Mouse (Mus musculus): Measurements from ENCODE around the gene Ccdc78. TPM values are rescaled to one million over a fixed set of nuclear protein-coding genes. Genes with fewer than 3 reads are reported as not detected.

Ccdc78 gene
- total RNA-seq, 2 experiments from 2014 or later = 0.36 to 0.40 TPM

DNA sequence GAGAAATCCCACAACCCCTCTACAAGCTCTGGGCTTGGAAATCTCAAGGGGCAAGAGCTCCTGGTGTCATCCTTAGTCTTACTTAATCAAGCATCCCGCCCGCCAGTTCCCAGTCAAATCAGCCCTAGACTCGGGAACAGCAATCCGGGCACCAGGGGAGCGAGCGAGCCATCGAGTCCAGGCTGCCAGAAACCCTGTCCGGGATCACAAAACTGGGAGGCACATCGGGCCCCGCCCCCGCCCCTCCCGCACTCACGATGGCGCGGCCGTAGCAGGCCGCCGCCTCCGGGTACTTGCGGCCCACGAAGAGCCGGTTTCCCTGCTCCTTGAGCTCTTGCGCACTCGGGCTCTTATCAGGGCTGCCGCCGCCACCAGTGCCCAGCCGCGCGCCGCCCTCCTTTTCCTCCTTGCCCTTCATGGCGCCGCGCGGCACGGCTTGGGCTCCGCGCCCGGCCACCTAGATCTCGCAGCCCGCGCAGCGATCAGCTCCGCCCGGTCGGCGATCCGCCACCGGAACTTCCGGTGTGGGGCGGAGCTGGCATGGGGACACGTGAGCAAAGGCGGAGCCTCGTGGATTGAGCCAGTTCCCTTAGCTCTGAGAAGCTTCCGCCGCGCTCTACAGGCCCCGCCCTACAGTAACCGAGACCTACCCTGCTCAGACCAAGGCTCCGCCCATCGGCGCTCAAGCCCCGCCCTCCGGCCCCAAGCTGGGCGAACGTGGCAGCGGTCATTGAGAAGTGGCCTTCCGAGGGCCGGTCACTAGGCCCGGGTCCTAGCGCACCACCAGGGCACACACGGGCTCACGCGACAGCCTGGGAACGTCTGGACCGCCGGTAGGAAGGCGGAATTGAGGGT, 46.3 kb downstream of the Ccdc78 start:
- DNase-seq (ENCODE audit: low spot score in 2 of 2) = peak; percentile 96 to 99

DNA sequence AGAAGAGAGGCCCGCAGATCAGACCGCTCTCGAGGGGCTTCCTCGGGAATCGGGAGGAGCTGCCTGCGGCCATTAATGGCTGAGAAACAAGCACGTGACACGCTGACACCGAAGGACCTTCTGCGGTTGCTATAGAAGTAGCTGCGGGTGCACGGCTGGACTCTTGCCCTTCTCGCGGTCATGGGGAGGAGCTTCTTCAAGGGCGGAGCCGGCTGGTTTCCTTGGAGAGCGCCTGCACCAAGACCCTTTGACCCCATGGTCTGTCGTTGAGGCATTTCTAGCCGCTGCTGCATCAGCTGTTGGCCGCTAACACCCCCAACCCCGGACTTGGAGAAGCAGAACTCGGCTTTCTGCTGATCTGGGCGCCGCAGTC, 46.9 kb downstream of the Ccdc78 start, which contains the start of gene Stub1:
TSS of gene Stub1 (minus strand) at position 114 of the 373 bp plus-strand sequence.
- DNase-seq (ENCODE audit: low spot score in 2 of 2) = peak; percentile 79 to 87

DNA sequence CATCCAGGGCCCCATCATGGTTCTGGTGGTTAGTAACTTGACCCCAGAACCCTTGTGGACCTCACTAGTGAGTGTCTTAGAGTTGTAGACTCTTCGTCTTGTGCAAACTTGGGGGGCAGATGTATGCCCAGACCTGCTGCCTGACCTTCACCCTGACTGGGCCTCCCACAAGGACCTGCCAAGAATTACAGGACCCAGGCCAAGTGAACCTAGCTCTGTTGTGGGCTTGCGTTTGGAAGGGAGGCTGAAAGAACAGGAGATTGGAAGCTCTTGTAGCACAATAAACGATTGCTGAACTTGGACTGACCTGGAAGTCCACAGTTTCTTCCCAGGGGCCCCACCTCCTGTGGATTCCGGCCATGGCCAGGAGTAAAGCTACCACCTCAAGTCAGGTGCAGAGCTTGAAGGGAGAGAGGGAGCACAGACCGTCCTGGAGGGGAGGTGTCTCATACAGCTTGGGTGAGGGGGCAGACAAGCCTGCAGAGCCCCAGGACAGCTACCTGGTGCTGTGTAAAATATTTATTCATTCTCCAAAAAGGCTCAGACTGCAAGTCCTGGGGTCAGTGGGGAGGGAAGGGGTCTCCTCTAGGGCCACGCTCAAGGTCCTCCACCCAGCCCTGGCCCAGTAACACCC, 47.7 kb downstream of the Ccdc78 start:
- no peak for DNase-seq (ENCODE audit: low spot score in 2 of 2)

DNA sequence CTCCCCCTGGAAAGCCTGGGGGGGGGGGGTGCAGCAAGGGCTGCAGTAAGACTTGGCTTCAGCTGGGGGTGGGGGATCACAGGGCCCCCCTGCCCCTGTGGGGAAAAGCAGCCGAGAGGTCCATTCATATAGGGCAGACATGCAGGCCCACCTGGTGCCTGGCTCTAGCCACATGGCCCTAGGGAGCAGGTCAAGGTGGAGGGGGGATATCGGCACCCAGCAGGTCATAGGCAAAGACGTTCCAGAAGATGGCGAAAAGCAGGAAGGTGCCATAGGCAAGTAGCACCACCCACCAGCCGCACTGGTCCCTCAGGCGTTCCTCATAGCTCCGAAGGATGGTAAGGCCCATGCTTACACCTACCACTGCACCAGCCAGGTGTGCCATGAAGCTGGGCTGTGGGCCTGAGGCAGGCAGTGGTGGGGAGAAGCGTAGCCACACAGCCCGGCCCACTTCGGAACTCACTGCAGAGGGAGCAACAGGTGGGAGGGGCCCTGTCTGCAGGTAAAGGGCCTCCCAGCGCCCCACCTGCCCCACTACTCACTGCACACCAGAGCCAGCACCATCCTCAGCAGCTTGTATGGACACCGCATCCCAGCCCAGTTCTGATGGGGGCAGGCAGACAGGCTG, 48.3 kb downstream of the Ccdc78 start:
- DNase-seq (ENCODE audit: low spot score in 2 of 2) = no peak

DNA sequence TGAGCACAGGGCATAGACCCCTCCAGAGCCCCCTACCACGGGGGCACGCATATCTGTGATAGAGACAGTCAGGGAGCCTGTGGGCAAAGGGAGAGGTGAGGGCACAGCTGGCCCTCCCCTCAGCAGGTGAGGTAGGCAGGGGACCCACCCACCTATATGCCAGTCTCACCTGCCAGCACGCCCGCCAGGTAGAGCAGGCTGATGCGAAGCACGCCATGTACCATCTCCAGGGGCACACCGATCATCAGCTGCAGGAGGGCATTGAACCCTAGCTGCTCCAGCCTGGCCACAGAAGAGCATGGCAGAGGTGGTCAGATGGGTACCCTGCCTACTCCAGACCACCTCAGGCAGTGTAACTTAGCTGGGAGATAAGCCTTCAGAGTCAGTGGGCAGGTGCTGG, 48.9 kb downstream of the Ccdc78 start:
- no peak for DNase-seq (ENCODE audit: low spot score in 2 of 2)

DNA sequence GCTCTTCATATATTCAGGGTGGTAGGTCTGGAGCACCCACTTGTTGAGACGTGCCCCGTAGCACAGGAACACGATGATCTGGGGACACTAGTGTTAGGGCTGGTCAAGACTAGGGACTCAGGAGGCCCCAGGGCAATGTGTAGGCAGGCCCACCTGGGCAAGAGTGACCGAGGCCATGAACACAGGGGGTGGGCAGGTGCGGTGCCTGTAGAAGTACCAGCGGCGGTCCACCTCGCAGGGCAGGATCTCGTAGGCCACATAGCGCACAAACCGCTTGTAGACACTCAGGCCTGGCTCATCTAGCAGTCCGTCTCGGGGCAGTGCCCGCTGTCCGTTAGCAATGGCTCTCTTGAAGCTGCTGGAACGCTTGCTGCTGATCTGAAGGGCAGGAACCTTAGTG, 49.4 kb downstream of the Ccdc78 start:
- DNase-seq (ENCODE audit: low spot score in 2 of 2) = no peak

DNA sequence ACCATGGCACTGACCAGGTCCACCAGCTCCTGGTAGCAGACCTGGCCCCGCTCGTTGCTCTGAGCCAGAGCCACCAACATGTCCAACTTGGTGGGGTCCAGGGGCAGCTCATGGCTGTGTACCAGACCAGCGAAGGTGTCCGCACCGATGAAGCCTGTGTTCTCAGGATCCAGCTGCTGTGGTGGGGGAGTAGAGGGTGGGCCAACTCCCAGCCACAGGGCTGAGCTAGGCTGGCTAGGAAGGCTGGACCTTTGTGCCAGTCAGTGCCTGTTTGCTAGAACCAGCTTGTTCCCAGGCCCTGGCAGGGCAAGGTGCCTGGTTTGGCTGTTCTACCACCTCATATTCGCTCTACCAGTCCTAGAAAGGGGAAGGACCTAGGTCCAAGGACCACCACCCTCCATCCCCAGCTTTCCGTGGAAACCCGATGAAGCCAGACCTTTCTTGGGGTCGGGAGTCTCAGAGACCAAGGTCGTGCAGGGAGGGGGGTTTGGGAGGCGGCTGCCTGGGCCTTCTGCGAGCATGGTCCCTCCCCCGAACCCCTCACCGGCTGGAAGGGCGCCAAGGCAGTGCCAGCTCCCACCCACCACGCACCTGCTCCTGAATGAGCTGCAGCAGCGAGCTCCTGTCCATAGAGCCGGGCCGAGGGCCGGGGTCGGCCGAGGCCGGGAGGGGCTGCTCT, 50.2 kb downstream of the Ccdc78 start:
- peak in 1 of 2 experiments; percentile 50 for DNase-seq (ENCODE audit: low spot score in 2 of 2)

DNA sequence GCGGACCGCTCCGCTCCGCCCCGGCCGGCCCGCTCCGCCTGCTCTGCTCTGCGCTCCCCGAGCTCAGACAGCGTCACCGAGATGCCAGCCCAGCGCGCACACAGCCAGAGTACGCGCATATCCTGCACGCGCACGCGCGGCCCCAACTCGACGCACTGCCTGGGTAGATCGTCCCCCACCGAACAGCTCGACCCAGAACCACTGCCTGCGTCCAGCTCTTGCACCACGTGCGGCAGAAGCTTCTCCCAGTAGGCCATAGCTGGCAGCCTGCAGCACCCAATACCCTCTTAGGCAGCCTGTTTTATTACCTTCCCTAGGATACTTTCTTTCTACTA, 50.7 kb downstream of the Ccdc78 start, which contains the start of gene Rhbdl1:
TSS of gene Rhbdl1 (minus strand) at position 220 of the 335 bp plus-strand sequence.
- peak; percentile 84 to 90 for DNase-seq (ENCODE audit: low spot score in 2 of 2)

DNA sequence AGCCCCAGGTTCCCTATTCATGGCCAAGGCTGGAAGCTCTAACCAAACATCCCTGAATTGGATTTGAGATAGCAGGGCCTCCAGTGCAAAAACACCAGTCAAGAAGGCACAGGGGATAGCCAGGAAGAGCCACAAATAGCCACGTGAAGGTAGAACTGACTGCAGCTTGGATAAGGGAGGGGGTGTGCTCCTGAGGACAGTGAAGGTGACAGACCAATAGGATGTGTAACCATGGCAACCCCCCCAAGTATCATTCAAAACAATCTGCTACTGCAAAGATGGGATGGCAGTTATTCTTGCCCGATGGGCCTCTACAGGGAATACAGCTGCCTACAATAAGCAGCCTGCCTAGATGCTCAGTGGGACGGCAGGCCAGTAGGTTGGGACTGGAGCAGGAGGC, 51.2 kb downstream of the Ccdc78 start:
- DNase-seq (ENCODE audit: low spot score in 2 of 2) = peak in 1 of 2 experiments; percentile 51

DNA sequence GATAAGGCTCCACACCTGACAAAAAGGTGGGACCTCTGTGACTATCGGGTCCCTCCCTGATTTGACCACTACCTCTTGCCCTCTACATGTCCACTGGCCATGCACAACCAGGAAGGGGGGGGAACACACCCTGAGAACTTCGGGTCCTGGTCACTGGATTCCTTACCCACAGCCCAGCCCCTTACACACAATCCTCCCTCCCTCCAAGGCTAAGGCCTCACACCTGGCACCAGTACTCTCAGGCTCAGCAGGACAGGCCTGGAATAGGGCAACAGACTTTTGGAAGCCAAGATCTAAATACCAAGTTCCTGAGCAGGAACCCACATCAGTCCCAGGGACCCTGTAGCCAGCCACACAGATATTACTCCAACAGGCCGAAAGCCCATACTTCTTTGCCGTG, 52.5 kb downstream of the Ccdc78 start:
- DNase-seq (ENCODE audit: low spot score in 2 of 2) = no peak

DNA sequence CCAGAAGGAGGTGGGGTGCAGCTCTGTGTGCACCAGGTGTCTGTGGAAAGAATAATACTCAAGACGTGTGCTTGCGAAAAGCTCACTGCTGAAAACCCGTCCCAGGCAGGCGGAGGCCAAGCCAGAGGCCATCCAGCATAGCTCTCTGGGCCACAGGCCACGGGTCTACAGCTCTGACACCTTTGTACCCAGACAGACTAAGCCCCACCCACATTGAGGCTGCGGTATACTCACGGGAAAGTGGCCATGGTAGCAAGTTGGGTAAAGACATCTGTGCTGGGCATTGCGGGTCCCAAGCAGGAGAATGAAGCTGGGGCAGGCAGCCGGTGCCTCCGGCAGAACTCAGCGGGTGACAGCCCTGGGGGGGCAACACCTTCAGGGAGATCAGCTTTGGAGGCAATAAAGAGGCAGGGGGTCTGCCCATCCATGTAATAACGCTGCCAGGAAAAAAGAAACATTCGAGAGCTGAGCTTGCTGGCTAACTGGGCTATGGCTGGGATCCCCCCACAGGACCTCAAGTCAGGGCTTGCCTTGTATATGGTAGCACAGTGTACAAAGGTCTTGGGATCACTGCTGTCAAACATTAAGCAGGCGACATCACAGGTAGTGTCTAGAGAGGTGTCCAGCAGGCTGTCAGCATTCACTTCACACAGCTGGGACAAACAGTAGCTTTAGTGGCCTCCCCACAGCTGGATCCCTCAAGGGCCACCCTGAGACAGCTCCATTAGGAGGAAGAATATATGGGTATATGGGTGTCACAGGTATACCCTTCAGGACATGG, 53.3 kb downstream of the Ccdc78 start:
- no peak for DNase-seq (ENCODE audit: low spot score in 2 of 2)

Small RNA genes within 50 kb of the gene (microRNA-seq; reads per million reads assigned to microRNA genes)
- gene Gm25083 (0 reads per million in 2 experiments), gene Mir3082 (2.0 to 2.7 reads per million in 2 experiments), gene Mir6966 (1.7 to 1.8 reads per million in 2 experiments)

Other genes starting within 250 kb of the Ccdc78 start
- 10 to 100 TPM; 55.6 to 60.1 TPM for gene Sox8, start 215.9 kb upstream of the Ccdc78 start, total RNA-seq (2021)
- 10 to 100 TPM; 24.9 to 25.6 TPM for gene Lmf1, start 207.5 kb upstream of the Ccdc78 start, total RNA-seq (2021)
- 100 to 1,000 TPM; 130 to 131 TPM for gene Gng13, start 69.4 kb upstream of the Ccdc78 start, total RNA-seq (2021)
- gene Chtf18, start 59.2 kb upstream of the Ccdc78 start, total RNA-seq (2021) = 1 to 10 TPM; 1.5 to 1.8 TPM
- 10 to 100 TPM; 63.5 to 64.1 TPM for gene Rpusd1, start 58.9 kb upstream of the Ccdc78 start, total RNA-seq (2021)
- under 1 TPM in 1 of 2 experiments, not detected in 1; 0.13 TPM for gene Mslnl, start 50.5 kb upstream of the Ccdc78 start, total RNA-seq (2021)
- gene Msln, start 32.2 kb upstream of the Ccdc78 start, total RNA-seq (2021) = 1 to 10 TPM in 1 of 2 experiments, under 1 TPM in 1; 0.46 to 1.2 TPM
- 10 to 100 TPM; 30.6 to 38.5 TPM for gene Narfl, start 12.8 kb upstream of the Ccdc78 start, total RNA-seq (2021)
- gene Haghl, start 907 bp upstream of the Ccdc78 start, total RNA-seq (2021) = 100 to 1,000 TPM; 103 to 109 TPM
- gene Fam173a, start 6.3 kb downstream of the Ccdc78 start, total RNA-seq (2021) = 10 to 100 TPM; 88.8 to 99.3 TPM
- gene AC134908.4, start 9.1 kb downstream of the Ccdc78 start, total RNA-seq (2021) = 1 to 10 TPM in 1 of 2 experiments, under 1 TPM in 1; 0.47 to 1.8 TPM
- 10 to 100 TPM; 81.1 to 83.3 TPM for gene Metrn, start 10.6 kb downstream of the Ccdc78 start, total RNA-seq (2021)
- 100 to 1,000 TPM; 664 to 720 TPM for gene Fbxl16, start 22.5 kb downstream of the Ccdc78 start, total RNA-seq (2021)
- 10 to 100 TPM; 22.6 to 26.4 TPM for gene Wdr24, start 37.0 kb downstream of the Ccdc78 start, total RNA-seq (2021)
- gene Jmjd8, start 42.3 kb downstream of the Ccdc78 start, total RNA-seq (2021) = 10 to 100 TPM; 52.7 to 55.5 TPM
- gene Stub1, start 46.8 kb downstream of the Ccdc78 start, total RNA-seq (2021) = 100 to 1,000 TPM; 158 to 165 TPM
- gene Rhbdl1, start 50.7 kb downstream of the Ccdc78 start, total RNA-seq (2021) = 10 to 100 TPM; 42.1 to 43.4 TPM
- gene Gm20683, start 55.2 kb downstream of the Ccdc78 start, total RNA-seq (2021) = 10 to 100 TPM; 21.9 to 22.1 TPM
- gene Rhot2, start 58.3 kb downstream of the Ccdc78 start, total RNA-seq (2021) = 100 to 1,000 TPM in 1 of 2 experiments, 10 to 100 TPM in 1; 98.3 to 109 TPM
- 10 to 100 TPM; 20.1 to 21.7 TPM for gene Wdr90, start 74.9 kb downstream of the Ccdc78 start, total RNA-seq (2021)
- 10 to 100 TPM; 23.3 to 23.7 TPM for gene Mcrip2, start 82.2 kb downstream of the Ccdc78 start, total RNA-seq (2021)
- gene Mettl26, start 88.5 kb downstream of the Ccdc78 start, total RNA-seq (2021) = 10 to 100 TPM; 36.3 TPM
- 1 to 10 TPM; 1.7 to 2.2 TPM for gene Wfikkn1, start 94.3 kb downstream of the Ccdc78 start, total RNA-seq (2021)
- 10 to 100 TPM; 49.4 to 54.7 TPM for gene Rab40c, start 133.1 kb downstream of the Ccdc78 start, total RNA-seq (2021)
- gene Pigq, start 158.4 kb downstream of the Ccdc78 start, total RNA-seq (2021) = 100 to 1,000 TPM; 108 to 113 TPM
- gene Nhlrc4, start 158.4 kb downstream of the Ccdc78 start, total RNA-seq (2021) = under 1 TPM; 0.32 to 0.36 TPM
- gene A930017K11Rik, start 166.0 kb downstream of the Ccdc78 start, total RNA-seq (2021) = under 1 TPM; 0.99 TPM
- gene Capn15, start 199.2 kb downstream of the Ccdc78 start, total RNA-seq (2021) = 10 to 100 TPM; 50.6 to 54.1 TPM

Data from layer of hippocampus, adult 18-20 months (tissue).